Mouse (Mus musculus) CH12.LX (cell line): ENCODE measurements around the gene Mettl3.

Experiments used
- CTCF ChIP-seq, 2 experiments: IDR thresholded peaks in 1 of 2; conservative IDR thresholded peaks in 1 of 2; 2 replicates each; pipeline ENCODE4 v1.5.1; 2011 to 2012; ENCODE audit warnings: low read depth in 2 of 2, low read length in 2 of 2, improper control_type of control experiment in 1 of 2, inconsistent platforms in 1 of 2, mild to moderate bottlenecking in 1 of 2, moderate library complexity in 1 of 2
- GABPA ChIP-seq: IDR thresholded peaks from 2 replicates; pipeline ENCODE4 v1.6.1; 2012; ENCODE audit warnings: low read depth, low read length, improper control_type of control experiment, inconsistent platforms; ENCODE audit not compliant: insufficient replicate concordance
- MAX ChIP-seq: IDR thresholded peaks from 2 replicates; pipeline ENCODE4 v1.6.1; 2011; ENCODE audit warnings: low read length, improper control_type of control experiment
- MAZ ChIP-seq: IDR thresholded peaks from 2 replicates; pipeline ENCODE4 v1.6.1; 2012; ENCODE audit warnings: low read depth, mild to moderate bottlenecking, inconsistent platforms, low read length, improper control_type of control experiment, moderate library complexity
- MEF2A ChIP-seq: IDR thresholded peaks from 2 replicates; pipeline ENCODE4 v1.6.1; 2014; ENCODE audit warnings: low read depth, mild to moderate bottlenecking, inconsistent platforms, low read length, improper control_type of control experiment, borderline replicate concordance
- NRF1 ChIP-seq: IDR thresholded peaks from 2 replicates; pipeline ENCODE4 v1.6.1; 2014; ENCODE audit warnings: low read depth, mild to moderate bottlenecking, inconsistent platforms, low read length, improper control_type of control experiment, moderate library complexity
- POLR2A ChIP-seq: IDR thresholded peaks from 2 replicates; pipeline ENCODE4 v1.6.1; 2011; ENCODE audit warnings: low read depth, mild to moderate bottlenecking, improper control_type of control experiment, low read length
- POLR2AphosphoS2 ChIP-seq: IDR thresholded peaks from 2 replicates; pipeline ENCODE4 v1.6.1; 2011; ENCODE audit warnings: low read depth, low read length, improper control_type of control experiment
- SIN3A ChIP-seq: IDR thresholded peaks from 2 replicates; pipeline ENCODE4 v1.6.1; 2012; ENCODE audit warnings: low read length, improper control_type of control experiment, inconsistent platforms
- SMC3 ChIP-seq: IDR thresholded peaks from 2 replicates; pipeline ENCODE4 v1.6.1; 2011; ENCODE audit warnings: low read depth, low read length, improper control_type of control experiment
- UBTF ChIP-seq: IDR thresholded peaks from 2 replicates; pipeline ENCODE4 v1.6.1; 2012; ENCODE audit warnings: low read depth, mild to moderate bottlenecking, inconsistent platforms, low read length, improper control_type of control experiment, moderate library complexity
- ZKSCAN1 ChIP-seq: IDR thresholded peaks from 2 replicates; pipeline ENCODE4 v1.6.1; 2012; ENCODE audit warnings: low read depth, inconsistent platforms, low read length, improper control_type of control experiment, borderline replicate concordance

DNA sequence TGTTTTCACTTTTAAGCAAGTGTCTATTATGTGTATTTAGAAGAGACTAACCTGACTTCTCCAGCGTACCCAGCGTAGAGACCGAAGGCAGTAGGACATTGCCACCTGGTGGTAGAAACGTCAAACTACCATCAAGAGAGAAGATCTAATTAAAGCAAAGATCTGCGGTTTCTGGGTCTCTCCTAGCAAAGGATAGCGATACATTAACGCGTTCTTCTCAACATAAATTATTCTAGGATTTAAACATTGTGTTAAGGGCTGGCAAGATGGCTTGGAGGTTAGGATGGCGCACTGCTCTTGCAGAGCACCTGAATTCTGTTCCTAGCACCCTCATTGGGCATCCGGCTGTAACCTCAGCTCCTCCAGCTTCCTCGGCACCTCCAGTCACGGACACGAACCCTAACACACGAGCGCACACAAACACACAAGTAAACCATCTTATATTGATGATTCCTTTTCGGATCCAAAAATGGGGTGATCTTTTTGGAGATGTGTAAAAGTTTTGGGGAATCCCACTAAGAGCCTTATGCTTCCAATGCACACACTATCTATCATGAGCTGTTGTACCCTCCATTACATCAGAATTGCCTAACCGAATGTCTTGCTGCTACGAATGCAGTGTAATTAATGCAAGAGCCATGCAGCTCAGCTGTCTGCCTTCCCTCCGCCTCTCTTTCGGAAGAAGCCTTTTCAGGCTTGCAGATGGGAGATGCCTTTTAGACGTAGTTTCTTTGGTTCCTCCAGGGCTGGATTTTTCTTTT is 34.0 kb upstream of the Mettl3 start:
- no peak for TF ChIP-seq UBTF
- peak; percentile 63; the same call in 1 of the 2 replicates for TF ChIP-seq MAZ
- TF ChIP-seq MEF2A: no peak
- TF ChIP-seq CTCF (conservative IDR thresholded peaks at IDR 0.05 in 1 of 2, IDR thresholded peaks at IDR 0.05 in 1 of 2; ENCODE audit: low read depth in 2 of 2, low read length in 2 of 2): peak; percentile 79 to 95
- no peak for TF ChIP-seq NRF1
- TF ChIP-seq MAX: no peak
- TF ChIP-seq ZKSCAN1: no peak
- TF ChIP-seq SIN3A: 0 out of 2 replicates have a peak, but pooled peaks have one; percentile 35
- no peak for TF ChIP-seq GABPA
- peak; percentile 92 for TF ChIP-seq SMC3
- TF ChIP-seq POLR2AphosphoS2: no peak
- TF ChIP-seq POLR2A: no peak
